Mouse (Mus musculus): Measurements from ENCODE around the gene Postn.

DNA sequence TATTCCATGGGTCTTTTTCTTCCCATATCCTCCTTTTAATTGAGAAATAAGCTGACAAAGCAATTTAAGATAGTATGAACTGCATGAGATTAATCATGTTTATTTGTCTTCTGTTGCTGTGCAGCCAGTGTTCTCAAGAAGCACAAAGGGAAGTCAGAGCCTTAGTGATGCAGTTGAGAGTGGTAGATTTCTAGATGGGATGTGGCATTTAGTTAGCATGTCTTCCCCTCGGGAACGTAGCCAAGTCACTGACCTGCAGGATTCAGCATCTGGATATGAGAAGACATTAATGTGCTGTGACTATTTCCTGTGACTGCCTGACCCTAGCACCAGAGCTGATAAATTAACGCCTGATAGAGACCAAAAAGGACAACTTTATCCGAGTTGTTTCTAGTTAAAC lies 19.1 kb downstream of the Postn start:
- TF ChIP-seq CTCF (IDR thresholded peaks at IDR 0.05 in 2 of 3, conservative IDR thresholded peaks at IDR 0.05 in 1 of 3; ENCODE audit: control insufficient read depth in 1 of 3, insufficient read depth in 1 of 3, low read depth in 2 of 3, low read length in 3 of 3, poor library complexity in 1 of 3, severe bottlenecking in 1 of 3), result no peak
- TF ChIP-seq USF1 (IDR thresholded peaks at IDR 0.05; ENCODE audit: low read depth, low read length), result no peak
- no peak for TF ChIP-seq NELFE (IDR thresholded peaks at IDR 0.05; ENCODE audit: low read depth, low read length)
- TF ChIP-seq USF2 (IDR thresholded peaks at IDR 0.05; ENCODE audit: borderline replicate concordance in 1 of 2, insufficient read depth in 1 of 2, low read depth in 1 of 2, low read length in 2 of 2), result no peak
